Mouse (Mus musculus) midbrain, embryonic 10.5 days (tissue): ENCODE measurements around the gene Dhdds. TPM values are rescaled to one million over a fixed set of nuclear protein-coding genes. Genes with fewer than 3 reads are reported as not detected.

Experiments
- DNase-seq: peaks from one replicate; pipeline ENCODE4 v3.0.0-alpha.2; 2017; ENCODE audit warnings: low spot score
- H3K27ac ChIP-seq: fragments of 300-500 bp; sonication (generic); replicated peaks from 2 replicates; pipeline ENCODE4 v1.5.1; 2016; ENCODE audit warnings: mild to moderate bottlenecking
- H3K27me3 ChIP-seq: fragments of 300-500 bp; sonication (generic); 2 replicates; pipeline ENCODE4 v1.6.1; 2016; ENCODE audit warnings: low read depth, mild to moderate bottlenecking; ENCODE audit not compliant: poor library complexity, severe bottlenecking
- H3K36me3 ChIP-seq: fragments of 300-500 bp; sonication (generic); 2 replicates; pipeline ENCODE4 v1.6.1; 2016; ENCODE audit warnings: mild to moderate bottlenecking, moderate library complexity
- H3K4me1 ChIP-seq: fragments of 300-500 bp; sonication (generic); 2 replicates; pipeline ENCODE4 v1.6.1; 2016
- H3K4me3 ChIP-seq: fragments of 300-500 bp; sonication (generic); 2 replicates; pipeline ENCODE4 v1.5.1; 2016; ENCODE audit warnings: mild to moderate bottlenecking, moderate library complexity
- H3K9me3 ChIP-seq: fragments of 300-500 bp; sonication (generic); replicated peaks from 2 replicates; pipeline ENCODE4 v1.6.1; 2016; ENCODE audit warnings: mild to moderate bottlenecking
- WGBS: fragments of 180-500 bp; shearing (Covaris S2); methylation state at CpG from one replicate; pipeline ENCODE4 v1.1.7; 2016; 5-methylcytosine and 5-hydroxymethylcytosine counted together
- polyA plus RNA-seq: library from polyadenylated mRNA; unstranded; fragments of >200 nt; fragmentation: Nextera tagmentation; extraction: Ambion mirVana; gene quantifications from 2 replicates; pipeline ENCODE4 v1.2.1, GENCODE M21; 2016

The Dhdds gene
- polyA plus RNA-seq, 1 experiment from 2014 or later, result 41.4 TPM

DNA sequence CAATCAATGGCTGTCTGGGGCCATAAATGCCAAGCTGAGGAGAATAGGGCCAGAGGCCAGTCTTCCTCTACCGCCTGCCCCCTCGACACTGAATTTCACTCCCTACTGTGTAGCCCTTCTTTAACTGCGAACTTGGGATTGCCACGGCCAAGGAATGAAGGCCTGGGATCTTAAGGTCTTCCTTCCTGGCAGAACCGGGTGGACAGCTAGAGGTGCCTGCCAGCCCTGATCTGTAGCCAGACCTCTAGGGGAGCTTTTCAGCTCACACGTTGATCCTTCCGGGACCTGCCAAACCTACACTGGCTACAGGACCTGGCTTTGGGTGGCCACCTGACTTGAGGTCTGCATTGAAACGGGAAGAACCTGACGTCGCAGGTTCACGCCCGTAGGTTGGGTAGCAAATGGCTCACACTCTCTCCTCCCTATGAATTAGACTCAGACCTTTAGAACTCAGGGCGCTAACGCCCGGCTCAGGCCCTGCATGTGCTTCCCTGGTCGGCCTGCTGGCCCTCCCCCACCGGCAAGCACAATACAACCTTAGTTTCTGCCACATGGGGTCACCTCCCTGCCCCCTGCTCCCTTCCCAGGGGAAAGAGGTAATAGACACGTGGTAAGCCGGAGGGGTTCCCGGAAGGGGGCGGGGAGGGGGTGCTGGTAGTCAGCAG is 16.6 kb upstream of the Dhdds start:
- WGBS, result under 1% methylated on average over 21 of the region's 21 CpGs

DNA sequence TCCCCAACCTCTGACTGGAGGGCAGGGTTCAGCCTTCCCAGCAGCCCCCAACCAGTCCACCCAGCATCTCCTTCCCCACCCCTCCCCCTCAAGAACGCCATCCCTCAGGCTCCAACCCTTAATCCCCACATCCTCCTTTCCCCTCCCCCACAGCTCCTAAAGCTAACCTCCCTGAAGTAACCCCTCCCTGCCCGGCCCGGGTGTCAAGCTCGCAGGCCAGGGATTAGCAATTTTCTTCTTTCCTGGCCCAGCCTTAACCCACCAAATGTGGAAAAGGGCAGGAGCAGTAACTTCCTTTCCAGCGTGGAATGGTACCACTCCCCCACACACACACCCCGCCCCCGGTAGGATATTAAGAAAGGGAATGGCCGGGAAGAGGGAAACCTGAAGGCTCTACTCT is 16.0 kb upstream of the Dhdds start:
- peaks cover 91% of the 10 kb centered on the region for H3K4me1 ChIP-seq
- peak; percentile 88 for DNase-seq
- peak overlapping the region; percentile 92 for H3K27ac ChIP-seq
- no peaks in the 10 kb centered on the region for H3K9me3 ChIP-seq
- H3K4me3 ChIP-seq, result peak overlapping the region; percentile 83
- H3K27me3 ChIP-seq, result no peaks in the 10 kb centered on the region
- H3K36me3 ChIP-seq, result peaks cover 28% of the 10 kb centered on the region; the same call in 1 of the 2 replicates
- WGBS, result under 1% methylated on average over 8 of the region's 8 CpGs

More for the DNA sequence above, 16.6 kb upstream of the Dhdds start:
- Histone ChIP-seq H3K9me3 (no peaks in the 10 kb centered on the region), H3K27me3 (no peaks in the 10 kb centered on the region), H3K4me1 (peaks cover 85% of the 10 kb centered on the region), H3K4me3 (peak overlapping the region; percentile 83), H3K36me3 (peaks cover 28% of the 10 kb centered on the region; the same call in 1 of the 2 replicates), H3K27ac (peak overlapping the region; percentile 92)
- peak; percentile 65 for DNase-seq

DNA sequence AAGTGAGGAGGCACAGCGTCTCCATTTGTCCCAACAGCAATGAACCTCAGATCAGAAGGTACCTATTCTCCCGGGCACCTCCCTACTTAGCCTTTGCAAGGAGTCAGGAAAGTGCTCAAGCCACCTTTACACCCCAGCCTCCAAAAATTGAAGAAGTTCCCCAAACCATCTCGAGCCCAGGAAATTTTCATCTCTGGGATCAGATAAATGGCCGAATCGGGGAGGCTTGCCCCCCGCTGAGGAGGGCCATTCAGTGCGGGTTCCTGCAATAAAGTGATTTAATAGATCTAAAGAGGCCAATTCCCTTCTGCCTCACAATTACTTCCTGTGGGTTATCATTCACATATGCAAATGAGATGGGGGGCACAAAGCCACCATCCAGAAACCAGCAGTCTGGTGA is 15.5 kb upstream of the Dhdds start:
- no peaks in the 10 kb centered on the region for H3K27me3 ChIP-seq
- WGBS, result under 1% methylated on average over 7 of the region's 7 CpGs
- DNase-seq, result no peak
- peak overlapping the region; percentile 83 for H3K4me3 ChIP-seq
- H3K27ac ChIP-seq, result peak overlapping the region; percentile 92
- peaks cover 96% of the 10 kb centered on the region for H3K4me1 ChIP-seq
- no peaks in the 10 kb centered on the region for H3K9me3 ChIP-seq
- peaks cover 28% of the 10 kb centered on the region; the same call in 1 of the 2 replicates for H3K36me3 ChIP-seq

- peak; percentile 58 for DNase-seq
- Histone ChIP-seq H3K4me3 (peak overlapping the region; percentile 47), H3K4me1 (peaks cover 87% of the 10 kb centered on the region)
Measured at GRCm38 (mm10) chr4:134012858-134013528, 12.3 kb upstream of the Dhdds start.

DNA sequence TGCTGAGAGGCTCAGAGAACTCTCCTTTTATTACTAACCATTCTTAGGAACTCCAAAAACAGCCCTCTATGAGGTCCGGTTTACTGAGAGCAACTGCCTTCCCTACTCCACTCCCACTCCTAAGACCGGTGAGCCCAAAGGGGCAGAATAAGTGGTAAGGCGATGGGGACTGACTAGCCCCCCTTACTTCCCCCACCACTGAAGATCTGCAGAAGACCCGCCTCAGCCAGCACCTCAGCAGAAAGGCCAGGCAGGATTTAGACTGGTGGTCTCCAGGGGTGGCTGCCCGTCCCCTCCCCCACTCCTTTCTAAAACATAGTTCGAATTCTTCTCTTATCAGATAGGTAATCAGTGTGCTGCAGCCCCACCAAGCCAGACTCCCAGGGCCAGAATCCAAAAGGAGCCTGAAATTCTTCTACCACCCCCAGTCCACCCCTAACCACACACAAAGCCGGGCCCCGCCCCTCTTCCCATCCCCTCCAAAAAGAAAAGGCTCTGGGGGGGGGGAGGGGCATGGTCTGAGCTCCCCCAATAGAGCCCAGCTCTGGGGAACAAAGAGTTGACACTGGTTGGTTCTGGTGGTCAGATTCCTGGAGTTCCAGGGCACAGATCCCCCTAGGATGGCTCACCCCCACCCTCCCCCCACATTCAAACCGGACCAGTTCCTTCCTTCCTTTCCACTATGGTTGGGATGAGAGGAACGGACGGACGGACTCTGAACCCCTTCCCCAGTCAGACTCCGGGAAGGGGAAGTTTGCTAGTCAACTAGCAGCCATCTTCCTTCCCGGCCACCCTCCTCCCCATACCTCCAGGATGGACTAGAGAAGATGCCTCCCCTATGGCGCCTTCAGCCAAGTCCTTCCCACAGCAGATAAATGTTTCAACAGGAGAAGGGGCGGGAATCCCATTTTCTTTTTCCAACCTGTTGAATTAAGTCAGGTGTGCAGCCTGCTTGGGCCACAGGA is 11.0 kb upstream of the Dhdds start:
- Histone ChIP-seq H3K4me1 (peaks cover 79% of the 10 kb centered on the region), H3K9me3 (no peaks in the 10 kb centered on the region), H3K36me3 (peaks cover 62% of the 10 kb centered on the region), H3K27me3 (no peaks in the 10 kb centered on the region), H3K4me3 (peak overlapping the region; percentile 47), H3K27ac (peak overlapping the region; percentile 87)
- 2% methylated on average over 16 of the region's 16 CpGs for WGBS
- peak; percentile 82 for DNase-seq

More at GRCm38 (mm10) chr4:134012858-134013528, 12.3 kb upstream of the Dhdds start:
- H3K36me3 ChIP-seq, result peaks cover 50% of the 10 kb centered on the region
- H3K27me3 ChIP-seq, result no peaks in the 10 kb centered on the region
- H3K9me3 ChIP-seq, result no peaks in the 10 kb centered on the region
- 43% methylated on average over 12 of the region's 12 CpGs for WGBS
- peak overlapping the region; percentile 87 for H3K27ac ChIP-seq

DNA sequence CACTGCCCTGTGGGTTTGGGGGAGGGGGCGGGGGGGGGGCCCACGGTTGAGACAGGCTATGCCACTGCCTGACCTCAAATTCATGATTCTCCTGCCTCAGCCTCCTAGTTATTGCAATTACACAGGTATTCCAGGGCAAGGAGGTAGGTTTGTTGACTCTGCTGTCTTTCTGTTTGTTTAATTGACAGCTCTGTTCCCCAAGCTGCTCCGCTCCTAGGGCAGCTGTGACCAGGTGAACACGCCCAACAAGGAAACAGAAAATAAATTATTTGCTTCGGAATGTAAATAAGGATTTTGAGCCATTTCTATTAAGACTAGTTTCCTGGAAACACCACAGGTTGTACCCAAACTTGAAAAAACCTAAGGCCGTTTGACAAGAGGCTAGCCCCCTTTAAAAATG is 9.0 kb upstream of the Dhdds start:
- WGBS, result 71% methylated on average over 6 of the region's 6 CpGs
- H3K9me3 ChIP-seq, result no peaks in the 10 kb centered on the region
- no peak overlapping the region for H3K27ac ChIP-seq

GRCm38 (mm10) chr4:134006845-134007244 is 6.1 kb upstream of the Dhdds start:
- DNase-seq, result no peak
- Histone ChIP-seq H3K27ac (no peak overlapping the region), H3K9me3 (no peaks in the 10 kb centered on the region), H3K27me3 (no peaks in the 10 kb centered on the region), H3K36me3 (peaks cover 65% of the 10 kb centered on the region), H3K4me3 (no peak overlapping the region), H3K4me1 (peaks cover 74% of the 10 kb centered on the region)
- WGBS, result 87% methylated on average over 3 of the region's 3 CpGs

More for the DNA sequence above, 9.0 kb upstream of the Dhdds start:
- Histone ChIP-seq H3K4me3 (no peak overlapping the region), H3K27me3 (no peaks in the 10 kb centered on the region), H3K4me1 (peaks cover 73% of the 10 kb centered on the region), H3K36me3 (peaks cover 64% of the 10 kb centered on the region)
- no peak for DNase-seq

DNA sequence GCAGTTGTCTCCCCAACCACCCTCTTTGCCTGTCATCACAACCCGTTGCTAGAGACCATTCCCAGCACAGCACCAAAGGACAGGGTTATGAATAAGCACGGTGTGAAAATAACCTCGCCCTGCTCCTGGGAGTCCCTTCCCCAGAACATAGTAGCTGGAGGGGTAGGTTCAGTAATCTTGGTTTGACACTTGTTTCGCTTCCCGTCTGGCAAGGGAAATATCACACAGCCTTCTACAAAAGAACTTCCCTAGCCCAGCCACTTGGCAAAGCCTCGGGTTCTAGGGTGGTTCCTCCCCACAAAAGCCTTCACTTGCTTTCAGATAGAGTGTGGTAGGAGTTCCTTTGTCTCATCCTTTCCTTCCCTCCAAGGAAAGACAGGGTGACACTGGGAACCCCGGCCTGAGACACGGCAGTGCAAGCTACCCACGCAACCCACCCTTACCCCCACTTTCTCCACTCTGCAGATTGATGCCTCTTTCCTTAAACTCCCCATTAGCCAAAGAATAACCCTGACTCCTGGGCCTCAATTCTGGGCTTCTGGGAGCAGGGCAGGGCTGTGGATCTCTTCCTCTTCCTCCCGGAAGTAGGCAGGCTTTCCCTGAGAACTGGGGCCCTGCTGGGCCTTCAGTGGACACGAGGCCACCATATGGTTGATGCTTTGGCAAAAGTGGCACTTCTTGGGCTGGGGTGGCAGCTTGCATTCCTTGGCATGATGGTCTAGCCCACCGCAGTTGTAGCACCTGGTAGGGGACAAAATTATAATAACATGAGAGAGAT is 5.1 kb upstream of the Dhdds start:
- Histone ChIP-seq H3K4me3 (no peak overlapping the region), H3K27ac (peak overlapping the region; percentile 33), H3K9me3 (no peaks in the 10 kb centered on the region), H3K4me1 (peaks cover 74% of the 10 kb centered on the region), H3K36me3 (peaks cover 65% of the 10 kb centered on the region), H3K27me3 (no peaks in the 10 kb centered on the region)
- WGBS, result 78% methylated on average over 12 of the region's 12 CpGs
- DNase-seq, result no peak

DNA sequence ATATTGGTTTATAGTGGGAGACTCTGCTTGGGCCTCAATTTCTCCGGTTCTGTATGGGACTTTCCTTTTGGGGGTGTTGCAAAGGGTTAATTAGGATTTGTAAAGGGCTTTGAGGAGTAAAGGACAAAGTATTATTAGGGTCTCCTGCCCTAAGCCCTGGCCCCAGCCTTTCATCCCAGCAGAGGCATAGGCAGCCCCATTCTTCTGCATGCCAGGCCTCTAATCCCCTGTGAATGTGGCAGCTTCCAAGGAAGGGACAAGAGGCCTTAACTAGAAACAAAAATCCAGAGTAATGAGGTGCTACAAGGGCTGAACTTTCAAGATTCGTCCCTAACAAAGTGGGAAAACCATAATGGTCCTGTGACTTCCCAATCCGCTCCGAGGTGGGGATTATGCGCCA is 2.2 kb upstream of the Dhdds start:
- H3K9me3 ChIP-seq, result no peaks in the 10 kb centered on the region
- H3K4me1 ChIP-seq, result peaks cover 72% of the 10 kb centered on the region
- 17% methylated on average over 5 of the region's 5 CpGs for WGBS
- H3K27me3 ChIP-seq, result no peaks in the 10 kb centered on the region
- peaks cover 43% of the 10 kb centered on the region for H3K36me3 ChIP-seq
- DNase-seq, result peak; percentile 77
- peak overlapping the region; percentile 36 for H3K4me3 ChIP-seq
- H3K27ac ChIP-seq, result peak overlapping the region; percentile 78

DNA sequence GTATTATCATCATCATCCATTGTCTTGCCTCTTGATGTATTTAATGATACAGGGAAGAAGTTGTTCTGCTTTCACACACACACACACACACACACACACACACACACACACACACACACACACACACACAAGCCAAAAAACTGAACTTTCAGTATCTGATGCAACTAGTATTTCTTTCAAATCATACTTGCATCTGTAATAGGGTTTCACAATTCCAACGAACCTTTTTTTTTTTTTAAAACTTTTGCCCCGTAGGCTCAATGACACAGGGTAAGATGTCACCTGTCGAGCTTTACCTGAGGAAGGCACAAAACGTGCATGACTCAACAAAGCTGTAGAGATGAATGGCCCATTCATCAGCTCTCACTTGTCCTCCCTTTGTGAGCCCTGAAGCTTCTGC is 1.5 kb upstream of the Dhdds start:
- no peaks in the 10 kb centered on the region for H3K9me3 ChIP-seq
- peaks cover 68% of the 10 kb centered on the region for H3K4me1 ChIP-seq
- WGBS, result 30% methylated on average over 4 of the region's 4 CpGs
- DNase-seq, result no peak
- H3K27ac ChIP-seq, result peak overlapping the region; percentile 78
- H3K27me3 ChIP-seq, result no peaks in the 10 kb centered on the region
- no peak overlapping the region for H3K4me3 ChIP-seq
- H3K36me3 ChIP-seq, result peaks cover 39% of the 10 kb centered on the region

DNA sequence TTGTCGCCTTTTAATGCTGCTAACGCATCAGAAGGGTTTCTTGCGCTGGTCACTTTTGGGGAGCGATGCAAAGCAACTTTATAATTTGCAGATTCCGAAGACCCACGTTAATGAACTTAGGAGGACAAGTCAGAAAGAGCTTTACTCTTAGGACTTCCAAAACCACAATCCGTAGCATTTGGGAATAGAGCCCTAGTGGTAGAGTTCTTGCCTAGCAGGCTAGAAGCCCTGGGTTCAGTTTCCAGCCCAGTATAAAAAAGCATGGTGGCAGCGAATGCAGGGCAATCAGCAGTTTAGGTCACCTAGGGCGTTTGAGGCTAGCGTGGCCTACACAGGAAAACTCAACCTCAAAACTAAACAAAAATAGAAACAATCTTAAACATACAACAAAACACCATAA is 992 bp upstream of the Dhdds start:
- Histone ChIP-seq H3K4me1 (peaks cover 68% of the 10 kb centered on the region), H3K4me3 (no peak overlapping the region), H3K27ac (no peak overlapping the region), H3K9me3 (no peaks in the 10 kb centered on the region), H3K27me3 (no peaks in the 10 kb centered on the region), H3K36me3 (peaks cover 36% of the 10 kb centered on the region)
- 39% methylated on average over 10 of the region's 10 CpGs for WGBS
- peak; percentile 19 for DNase-seq

- Histone ChIP-seq H3K27ac (no peak overlapping the region), H3K4me1 (peaks cover 5% of the 10 kb centered on the region), H3K9me3 (no peaks in the 10 kb centered on the region), H3K4me3 (no peak overlapping the region), H3K27me3 (no peaks in the 10 kb centered on the region), H3K36me3 (peaks cover 74% of the 10 kb centered on the region)
- 95% methylated on average over 8 of the region's 8 CpGs for WGBS
- no peak for DNase-seq
Measured at GRCm38 (mm10) chr4:133994697-133995096, 6.0 kb downstream of the Dhdds start.
